Comparison of ENCODE assay signal across 24 mouse cellular contexts in the genomic region with DNA sequence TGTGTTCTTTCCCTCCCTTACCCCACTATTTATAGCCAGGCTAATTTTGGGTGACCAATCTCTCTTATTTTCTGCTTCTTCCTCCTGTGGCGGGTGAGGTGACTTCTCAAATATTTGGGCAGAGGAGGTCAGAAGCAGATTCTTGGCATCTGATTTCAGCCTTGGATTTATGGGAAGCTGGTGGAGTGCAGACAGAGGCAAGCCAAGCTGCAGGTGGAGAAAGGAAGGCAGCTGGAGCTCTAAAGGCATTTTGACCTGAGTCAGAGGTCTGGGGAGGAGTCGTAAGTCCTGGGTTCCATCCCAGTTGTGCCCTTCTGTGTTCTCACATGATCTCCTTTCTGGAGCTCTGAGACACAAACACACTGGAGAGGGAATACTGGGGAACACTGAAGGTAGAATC. TPM values are rescaled to one million over a fixed set of nuclear protein-coding genes. Genes with fewer than 3 reads are reported as not detected.
DNase-seq lines count a peak whose midpoint lies in the region; ATAC-seq and TF ChIP-seq lines count a peak whose summit lies in the region.
"Had no signal": no experiment of that assay in that cellular context is flagged by ENCODE, and none has a peak within 500 bp of the region (broad histone marks: within the 10 kb centered on the region; RNA-seq: fewer than 3 reads in every experiment).

No protein-coding gene starts in this region.

- intact Hi-C loops in gastrocnemius, adult 2 months (cut with DNase I), result no loop called here
- intact Hi-C loops in gastrocnemius, postnatal 14 days (cut with DNase I; ENCODE audit: low total_unique reads), result no loop called here

- peak; percentile 73 for DNase-seq in gastrocnemius, adult 2 months
- no peak for DNase-seq in gastrocnemius, postnatal 14 days
- DNase-seq in thymus, postnatal 4 days, result peak; percentile 4
- DNase-seq in thymus, postnatal 25 days, result no peak
- DNase-seq in layer of hippocampus, postnatal 36 days, result no peak
- no peak for DNase-seq in midbrain, embryonic 14.5 days
- DNase-seq in layer of hippocampus, postnatal 14 days (ENCODE audit: low spot score in 2 of 2), result no peak
- DNase-seq: adrenal gland, postnatal 14 days; cerebellum, adult 11 months; kidney, adult 2 months; kidney, postnatal 10 days; liver, postnatal 0 days; lung, postnatal 14 days; right cerebral cortex, postnatal 25 days had no signal

- H3K36me3 ChIP-seq in heart, embryonic 15.5 days, result no peaks in the 10 kb centered on the region
- no peaks in the 10 kb centered on the region for H3K36me3 ChIP-seq in midbrain, embryonic 14.5 days (ENCODE audit: control insufficient read depth, insufficient read depth, low read length)
- H3K36me3 ChIP-seq: forebrain, embryonic 12.5 days; limb, embryonic 10.5 days had no signal

- no peaks in the 10 kb centered on the region for H3K9me3 ChIP-seq in heart, embryonic 15.5 days (replicated peaks)
- no peaks in the 10 kb centered on the region for H3K9me3 ChIP-seq in midbrain, embryonic 14.5 days (ENCODE audit: control insufficient read depth, low read length)
- H3K9me3 ChIP-seq: forebrain, embryonic 12.5 days; limb, embryonic 10.5 days; megakaryocyte, embryonic 14.5 days had no signal

- H3K4me1 ChIP-seq in heart, embryonic 15.5 days (replicated peaks), result peaks cover 46% of the 10 kb centered on the region
- peaks cover 7% of the 10 kb centered on the region for H3K4me1 ChIP-seq in midbrain, embryonic 14.5 days (ENCODE audit: control insufficient read depth, insufficient read depth, low read length)

- no peak for TF ChIP-seq CTCF in gastrocnemius, adult 2 months (IDR thresholded peaks at IDR 0.05)

- no peak for ATAC-seq in heart, embryonic 15.5 days (replicated peaks; ENCODE audit: insufficient number of reproducible peaks, insufficient read depth, low FRiP score, low read depth)
- no peak for ATAC-seq in midbrain, embryonic 14.5 days (ENCODE audit: low FRiP score, low TSS enrichment)
- ATAC-seq: activated CD4-positive, CD25-positive, alpha-beta regulatory T cell, adult 4 months; liver, postnatal 0 days; midbrain, embryonic 16.5 days had no signal

- WGBS in heart, embryonic 15.5 days, result 39% methylated on average over 2 of the region's 2 CpGs
- WGBS in midbrain, embryonic 14.5 days, result 81% methylated on average over 2 of the region's 2 CpGs

- H3K27ac ChIP-seq in gastrocnemius, adult 2 months, result peak overlapping the region; percentile 88
- H3K27ac ChIP-seq in heart, embryonic 15.5 days, result peak overlapping the region; percentile 64
- no peak overlapping the region for H3K27ac ChIP-seq in midbrain, embryonic 14.5 days (replicated peaks; ENCODE audit: low read depth, low read length)
- H3K27ac ChIP-seq: forebrain, embryonic 12.5 days; layer of hippocampus, adult 2 months; left cerebral cortex, adult 2 months; limb, embryonic 10.5 days had no signal

- H3K9ac ChIP-seq in heart, embryonic 15.5 days, result no peak overlapping the region
- H3K9ac ChIP-seq in midbrain, embryonic 14.5 days (replicated peaks; ENCODE audit: low read length), result no peak overlapping the region
- H3K9ac ChIP-seq: forebrain, embryonic 12.5 days; liver, postnatal 0 days had no signal

- H3K4me2 ChIP-seq in heart, embryonic 15.5 days, result peak overlapping the region; percentile 10
- no peak overlapping the region for H3K4me2 ChIP-seq in midbrain, embryonic 14.5 days (ENCODE audit: low read length)
- H3K4me2 ChIP-seq: forebrain, embryonic 12.5 days had no signal

- H3K4me3 ChIP-seq in gastrocnemius, adult 2 months, result peak overlapping the region; percentile 13; the same call in 1 of the 2 replicates
- no peak overlapping the region for H3K4me3 ChIP-seq in heart, embryonic 15.5 days
- H3K4me3 ChIP-seq in midbrain, embryonic 14.5 days (replicated peaks; ENCODE audit: low read depth, low read length), result no peak overlapping the region
- H3K4me3 ChIP-seq: forebrain, embryonic 12.5 days; layer of hippocampus, adult 2 months; left cerebral cortex, adult 2 months; limb, embryonic 10.5 days; megakaryocyte, embryonic 14.5 days had no signal

- peaks cover 42% of the 10 kb centered on the region for H3K27me3 ChIP-seq in heart, embryonic 15.5 days
- peaks cover 45% of the 10 kb centered on the region for H3K27me3 ChIP-seq in midbrain, embryonic 14.5 days (ENCODE audit: control insufficient read depth, insufficient read depth, low read length)

RNA-seq across cellular contexts. Expression of gene Itga7, which starts 2.2 kb away (rescaled TPM):
- total RNA-seq in gastrocnemius, adult 2 months (2021), result 10 to 100 TPM; 58.4 to 72.9 TPM
- total RNA-seq in gastrocnemius, postnatal 14 days (2021), result 10 to 100 TPM; 88.7 to 94.7 TPM
- polyA plus RNA-seq in heart, embryonic 15.5 days (2015; fragmentation: Nextera tagmentation; extraction: Ambion mirVana), result 7.0 and 8.1 TPM in 2 replicates
- 10 to 100 TPM; 30.1 to 35.4 TPM for total RNA-seq in layer of hippocampus, postnatal 36 days (2021)
- polyA plus RNA-seq in midbrain, embryonic 14.5 days (2014; fragmentation: Nextera tagmentation; extraction: Ambion mirVana), result 3.4 and 4.9 TPM in 2 replicates
- total RNA-seq in layer of hippocampus, postnatal 14 days (2021), result 10 to 100 TPM; 28.1 to 28.5 TPM

RNA-seq across cellular contexts. Expression of gene Bloc1s1, which starts 7.6 kb away (rescaled TPM):
- total RNA-seq in gastrocnemius, adult 2 months (2021), result 100 to 1,000 TPM; 137 to 169 TPM
- 100 to 1,000 TPM; 174 to 181 TPM for total RNA-seq in gastrocnemius, postnatal 14 days (2021)
- polyA plus RNA-seq in heart, embryonic 15.5 days (2015; fragmentation: Nextera tagmentation; extraction: Ambion mirVana), result 208 and 212 TPM in 2 replicates
- 10 to 100 TPM; 92.9 to 94.1 TPM for total RNA-seq in layer of hippocampus, postnatal 36 days (2021)
- polyA plus RNA-seq in midbrain, embryonic 14.5 days (2014; fragmentation: Nextera tagmentation; extraction: Ambion mirVana), result 249 and 282 TPM in 2 replicates
- 10 to 100 TPM; 96.9 to 98.1 TPM for total RNA-seq in layer of hippocampus, postnatal 14 days (2021)

RNA-seq across cellular contexts. Expression of gene Rdh5, which starts 8.8 kb away (rescaled TPM):
- total RNA-seq in gastrocnemius, adult 2 months (2021), result 1 to 10 TPM; 5.1 to 5.2 TPM
- total RNA-seq in gastrocnemius, postnatal 14 days (2021), result 1 to 10 TPM; 5.6 to 7.7 TPM
- 10.5 and 11.8 TPM in 2 replicates for polyA plus RNA-seq in heart, embryonic 15.5 days (2015; fragmentation: Nextera tagmentation; extraction: Ambion mirVana)
- 1 to 10 TPM; 6.4 to 8.9 TPM for total RNA-seq in layer of hippocampus, postnatal 36 days (2021)
- 11.6 and 15.2 TPM in 2 replicates for polyA plus RNA-seq in midbrain, embryonic 14.5 days (2014; fragmentation: Nextera tagmentation; extraction: Ambion mirVana)
- 1 to 10 TPM; 8.1 to 8.8 TPM for total RNA-seq in layer of hippocampus, postnatal 14 days (2021)

RNA-seq across cellular contexts. Expression of gene Mettl7b, which starts 29.3 kb away (rescaled TPM):
- not detected for total RNA-seq in gastrocnemius, adult 2 months (2021)
- total RNA-seq in gastrocnemius, postnatal 14 days (2021), result under 1 TPM in 1 of 2 experiments, not detected in 1; 0.16 TPM
- polyA plus RNA-seq in heart, embryonic 15.5 days (2015; fragmentation: Nextera tagmentation; extraction: Ambion mirVana), result 0.11 TPM in 1 of 2 replicates, not detected in the other
- not detected for total RNA-seq in layer of hippocampus, postnatal 36 days (2021)
- not detected in 2 replicates for polyA plus RNA-seq in midbrain, embryonic 14.5 days (2014; fragmentation: Nextera tagmentation; extraction: Ambion mirVana)
- total RNA-seq in layer of hippocampus, postnatal 14 days (2021), result not detected
- total RNA-seq: layer of hippocampus, adult 2 months; left cerebral cortex, adult 2 months; neutrophil, adult 5-6 weeks had no signal
- polyA plus RNA-seq: activated CD4-positive, CD25-positive, alpha-beta regulatory T cell, adult 4 months; forebrain, embryonic 12.5 days; hindbrain, embryonic 11.5 days; limb, embryonic 10.5 days; midbrain, embryonic 16.5 days had no signal

RNA-seq across cellular contexts. Expression of gene Cd63, which starts 30.7 kb away (rescaled TPM):
- 100 to 1,000 TPM; 124 to 132 TPM for total RNA-seq in gastrocnemius, adult 2 months (2021)
- 100 to 1,000 TPM; 121 to 151 TPM for total RNA-seq in gastrocnemius, postnatal 14 days (2021)
- 420 and 427 TPM in 2 replicates for polyA plus RNA-seq in heart, embryonic 15.5 days (2015; fragmentation: Nextera tagmentation; extraction: Ambion mirVana)
- 10 to 100 TPM; 77.8 to 79.7 TPM for total RNA-seq in layer of hippocampus, postnatal 36 days (2021)
- 120 and 138 TPM in 2 replicates for polyA plus RNA-seq in midbrain, embryonic 14.5 days (2014; fragmentation: Nextera tagmentation; extraction: Ambion mirVana)
- total RNA-seq in layer of hippocampus, postnatal 14 days (2021), result 10 to 100 TPM; 76.7 to 86.1 TPM

Comparison
In these comparisons a context has a peak if more than half of its experiments do, and no peak if none do; other contexts are left out.
1. DNase-seq: peak in gastrocnemius, adult 2 months (single experiment) and thymus, postnatal 4 days (single experiment); none in gastrocnemius, postnatal 14 days (single experiment), thymus, postnatal 25 days (single experiment), layer of hippocampus, postnatal 36 days (0 of 2), midbrain, embryonic 14.5 days (single experiment) and layer of hippocampus, postnatal 14 days (0 of 2).